Mouse (Mus musculus): ENCODE data around the gene Tm7sf3. TPM values are rescaled to one million over a fixed set of nuclear protein-coding genes. Genes with fewer than 3 reads are reported as not detected.

Gene Tm7sf3
- polyA plus RNA-seq, 1 experiment from 2014 or later = 35.2 TPM

- Histone ChIP-seq H3K4me2 (ENCODE audit: low read length) (no peak overlapping the region), H3K4me1 (replicated peaks; ENCODE audit: control insufficient read depth, insufficient read depth, low read length) (peaks cover 12% of the 10 kb centered on the region), H3K27ac (ENCODE audit: low read length) (no peak overlapping the region), H3K36me3 (ENCODE audit: control insufficient read depth, insufficient read depth) (no peaks in the 10 kb centered on the region), H3K4me3 (replicated peaks; ENCODE audit: low read length) (no peak overlapping the region), H3K9me3 (ENCODE audit: control insufficient read depth, low read length) (no peaks in the 10 kb centered on the region), H3K9ac (replicated peaks; ENCODE audit: low read depth, low read length) (no peak overlapping the region), H3K27me3 (replicated peaks; ENCODE audit: control insufficient read depth, insufficient read depth, low read length) (no peaks in the 10 kb centered on the region)
- no peak for ATAC-seq
- WGBS = 89% methylated on average over 7 of the region's 7 CpGs
These were observed 2.3 kb downstream of the Tm7sf3 start for GRCm38 (mm10) chr6:146640068-146640965.

- no peak overlapping the region for H3K4me2 ChIP-seq (ENCODE audit: low read length)
- H3K27me3 ChIP-seq (replicated peaks; ENCODE audit: control insufficient read depth, insufficient read depth, low read length) = no peaks in the 10 kb centered on the region
- peaks cover 10% of the 10 kb centered on the region for H3K4me1 ChIP-seq (replicated peaks; ENCODE audit: control insufficient read depth, insufficient read depth, low read length)
- no peaks in the 10 kb centered on the region for H3K36me3 ChIP-seq (ENCODE audit: control insufficient read depth, insufficient read depth)
- H3K4me3 ChIP-seq (replicated peaks; ENCODE audit: low read length) = no peak overlapping the region
- H3K9ac ChIP-seq (replicated peaks; ENCODE audit: low read depth, low read length) = no peak overlapping the region
- H3K9me3 ChIP-seq (ENCODE audit: control insufficient read depth, low read length) = no peaks in the 10 kb centered on the region
- H3K27ac ChIP-seq (ENCODE audit: low read length) = no peak overlapping the region
- 83% methylated on average over 5 of the region's 5 CpGs for whole genome bisulfite sequencing
- ATAC-seq = no peak
These were observed 6.1 kb downstream of the Tm7sf3 start for GRCm38 (mm10) chr6:146636482-146636881.

- H3K9ac ChIP-seq (replicated peaks; ENCODE audit: low read depth, low read length) = no peak overlapping the region
- H3K9me3 ChIP-seq (ENCODE audit: control insufficient read depth, low read length) = no peaks in the 10 kb centered on the region
- WGBS = 65% methylated on average over 4 of the region's 4 CpGs
- no peaks in the 10 kb centered on the region for H3K27me3 ChIP-seq (replicated peaks; ENCODE audit: control insufficient read depth, insufficient read depth, low read length)
- peaks cover 10% of the 10 kb centered on the region for H3K4me1 ChIP-seq (replicated peaks; ENCODE audit: control insufficient read depth, insufficient read depth, low read length)
- H3K36me3 ChIP-seq (ENCODE audit: control insufficient read depth, insufficient read depth) = no peaks in the 10 kb centered on the region
- peak overlapping the region; percentile 60; the same call in 1 of the 2 replicates for H3K4me2 ChIP-seq (ENCODE audit: low read length)
- no peak overlapping the region for H3K4me3 ChIP-seq (replicated peaks; ENCODE audit: low read length)
- no peak for ATAC-seq
- no peak overlapping the region for H3K27ac ChIP-seq (ENCODE audit: low read length)
These were observed 7.6 kb downstream of the Tm7sf3 start for GRCm38 (mm10) chr6:146634759-146635606.

- under 1% methylated on average over 76 of the region's 82 CpGs for WGBS
- Histone ChIP-seq H3K4me3 (replicated peaks; ENCODE audit: low read length) (peak overlapping the region; percentile 85), H3K9ac (replicated peaks; ENCODE audit: low read depth, low read length) (peak overlapping the region; percentile 88), H3K27me3 (replicated peaks; ENCODE audit: control insufficient read depth, insufficient read depth, low read length) (no peaks in the 10 kb centered on the region), H3K36me3 (ENCODE audit: control insufficient read depth, insufficient read depth) (no peaks in the 10 kb centered on the region), H3K9me3 (ENCODE audit: control insufficient read depth, low read length) (no peaks in the 10 kb centered on the region), H3K4me1 (replicated peaks; ENCODE audit: control insufficient read depth, insufficient read depth, low read length) (peaks cover 10% of the 10 kb centered on the region), H3K27ac (ENCODE audit: low read length) (peak overlapping the region; percentile 80), H3K4me2 (ENCODE audit: low read length) (peak overlapping the region; percentile 60)
- ATAC-seq = peak; percentile 92
These were observed 8.5 kb downstream of the Tm7sf3 start for GRCm38 (mm10) chr6:146634015-146634722.

GRCm38 (mm10) chr6:146633629-146634014 is 9.0 kb downstream of the Tm7sf3 start:
- H3K9me3 ChIP-seq (ENCODE audit: control insufficient read depth, low read length) = no peaks in the 10 kb centered on the region
- H3K4me3 ChIP-seq (replicated peaks; ENCODE audit: low read length) = peak overlapping the region; percentile 85
- peak overlapping the region; percentile 88 for H3K9ac ChIP-seq (replicated peaks; ENCODE audit: low read depth, low read length)
- H3K36me3 ChIP-seq (ENCODE audit: control insufficient read depth, insufficient read depth) = no peaks in the 10 kb centered on the region
- peak overlapping the region; percentile 60 for H3K4me2 ChIP-seq (ENCODE audit: low read length)
- WGBS = 2% methylated on average over 14 of the region's 14 CpGs
- no peaks in the 10 kb centered on the region for H3K27me3 ChIP-seq (replicated peaks; ENCODE audit: control insufficient read depth, insufficient read depth, low read length)
- ATAC-seq = peak; percentile 51
- peak overlapping the region; percentile 80 for H3K27ac ChIP-seq (ENCODE audit: low read length)
- peaks cover 10% of the 10 kb centered on the region for H3K4me1 ChIP-seq (replicated peaks; ENCODE audit: control insufficient read depth, insufficient read depth, low read length)

GRCm38 (mm10) chr6:146633097-146633496 is 9.5 kb downstream of the Tm7sf3 start:
- 37% methylated on average over 8 of the region's 8 CpGs for WGBS
- Histone ChIP-seq H3K4me3 (replicated peaks; ENCODE audit: low read length) (no peak overlapping the region), H3K9me3 (ENCODE audit: control insufficient read depth, low read length) (no peaks in the 10 kb centered on the region), H3K9ac (replicated peaks; ENCODE audit: low read depth, low read length) (no peak overlapping the region; the same call in 1 of the 2 replicates), H3K27me3 (replicated peaks; ENCODE audit: control insufficient read depth, insufficient read depth, low read length) (no peaks in the 10 kb centered on the region), H3K4me2 (ENCODE audit: low read length) (peak overlapping the region; percentile 60), H3K36me3 (ENCODE audit: control insufficient read depth, insufficient read depth) (no peaks in the 10 kb centered on the region), H3K4me1 (replicated peaks; ENCODE audit: control insufficient read depth, insufficient read depth, low read length) (peaks cover 10% of the 10 kb centered on the region), H3K27ac (ENCODE audit: low read length) (no peak overlapping the region)
- no peak; the same call in 1 of the 2 replicates for ATAC-seq

- H3K9me3 ChIP-seq (ENCODE audit: control insufficient read depth, low read length) = no peaks in the 10 kb centered on the region
- H3K4me1 ChIP-seq (replicated peaks; ENCODE audit: control insufficient read depth, insufficient read depth, low read length) = peaks cover 10% of the 10 kb centered on the region
- no peak overlapping the region for H3K4me2 ChIP-seq (ENCODE audit: low read length)
- H3K27ac ChIP-seq (ENCODE audit: low read length) = no peak overlapping the region
- no peaks in the 10 kb centered on the region for H3K36me3 ChIP-seq (ENCODE audit: control insufficient read depth, insufficient read depth)
- no peak overlapping the region for H3K9ac ChIP-seq (replicated peaks; ENCODE audit: low read depth, low read length)
- H3K4me3 ChIP-seq (replicated peaks; ENCODE audit: low read length) = no peak overlapping the region
- WGBS = 80% methylated on average over 9 of the region's 9 CpGs
- no peaks in the 10 kb centered on the region for H3K27me3 ChIP-seq (replicated peaks; ENCODE audit: control insufficient read depth, insufficient read depth, low read length)
- ATAC-seq = no peak
These were observed 10.2 kb downstream of the Tm7sf3 start for GRCm38 (mm10) chr6:146632403-146632802.

GRCm38 (mm10) chr6:146631847-146632246 is 10.8 kb downstream of the Tm7sf3 start:
- Histone ChIP-seq H3K36me3 (ENCODE audit: control insufficient read depth, insufficient read depth) (no peaks in the 10 kb centered on the region), H3K4me2 (ENCODE audit: low read length) (no peak overlapping the region), H3K27ac (ENCODE audit: low read length) (no peak overlapping the region), H3K4me1 (replicated peaks; ENCODE audit: control insufficient read depth, insufficient read depth, low read length) (peaks cover 10% of the 10 kb centered on the region), H3K9ac (replicated peaks; ENCODE audit: low read depth, low read length) (no peak overlapping the region), H3K27me3 (replicated peaks; ENCODE audit: control insufficient read depth, insufficient read depth, low read length) (no peaks in the 10 kb centered on the region), H3K9me3 (ENCODE audit: control insufficient read depth, low read length) (no peaks in the 10 kb centered on the region), H3K4me3 (replicated peaks; ENCODE audit: low read length) (no peak overlapping the region)
- 81% methylated on average over 8 of the region's 8 CpGs for WGBS
- ATAC-seq = no peak

- H3K4me3 ChIP-seq (replicated peaks; ENCODE audit: low read length) = no peak overlapping the region
- no peaks in the 10 kb centered on the region for H3K9me3 ChIP-seq (ENCODE audit: control insufficient read depth, low read length)
- no peak overlapping the region for H3K4me2 ChIP-seq (ENCODE audit: low read length)
- no peak overlapping the region for H3K9ac ChIP-seq (replicated peaks; ENCODE audit: low read depth, low read length)
- H3K27ac ChIP-seq (ENCODE audit: low read length) = no peak overlapping the region
- no peak for ATAC-seq
- no peaks in the 10 kb centered on the region for H3K27me3 ChIP-seq (replicated peaks; ENCODE audit: control insufficient read depth, insufficient read depth, low read length)
- H3K36me3 ChIP-seq (ENCODE audit: control insufficient read depth, insufficient read depth) = no peaks in the 10 kb centered on the region
- peaks cover 10% of the 10 kb centered on the region for H3K4me1 ChIP-seq (replicated peaks; ENCODE audit: control insufficient read depth, insufficient read depth, low read length)
- WGBS = 85% methylated on average over 4 of the region's 4 CpGs
These were observed 11.7 kb downstream of the Tm7sf3 start for GRCm38 (mm10) chr6:146630961-146631360.
